Mouse (Mus musculus) brown adipose tissue, adult 24 weeks (tissue): ENCODE data around the gene Ccdc9. TPM values are rescaled to one million over a fixed set of nuclear protein-coding genes. Genes with fewer than 3 reads are reported as not detected.
A peak's percentile ranks its signal among the peaks of the same experiment; 100 is the strongest.
"Not testable (repeated sequence)": the region's sequence is repeated elsewhere in the genome, so short reads cannot be mapped to it uniquely, and the experiment has no call there.

Experiments used
- H3K27ac ChIP-seq: fragments of 200-500 bp; replicated peaks from 2 replicates; pipeline ENCODE4 v1.5.1; 2012; ENCODE audit warnings: low read depth, mild to moderate bottlenecking, low read length
- H3K4me1 ChIP-seq: fragments of 200-500 bp; 2 replicates; pipeline ENCODE4 v1.6.1; 2012; ENCODE audit warnings: low read length, mixed read lengths; ENCODE audit not compliant: control insufficient read depth, insufficient read depth, insufficient read length
- H3K4me3 ChIP-seq: fragments of 200-500 bp; 2 replicates; pipeline ENCODE4 v1.5.1; 2012; ENCODE audit warnings: low read depth, mild to moderate bottlenecking, low read length, moderate library complexity; ENCODE audit not compliant: insufficient read depth
- polyA plus RNA-seq: library from polyadenylated mRNA; stranded (reverse); fragments of >200 nt; gene quantifications from 2 replicates; pipeline ENCODE4 v1.2.4, GENCODE M21; 2012; ENCODE audit not compliant: missing spikeins, insufficient read depth, insufficient read length

Ccdc9 gene
- polyA plus RNA-seq, 1 experiment, result 26.4 TPM

GRCm38 (mm10) chr7:16265856-16266255 is 20.7 kb downstream of the Ccdc9 start:
- Histone ChIP-seq H3K27ac (no peak overlapping the region), H3K4me3 (no peak overlapping the region), H3K4me1 (peaks cover 3% of the 10 kb centered on the region; the same call in 1 of the 2 replicates)

- Histone ChIP-seq H3K4me3 (no peak overlapping the region), H3K27ac (no peak overlapping the region), H3K4me1 (no peaks in the 10 kb centered on the region)
These were observed 22.8 kb downstream of the Ccdc9 start for GRCm38 (mm10) chr7:16263843-16264242.

- Histone ChIP-seq H3K27ac (no peak overlapping the region), H3K4me1 (no peaks in the 10 kb centered on the region), H3K4me3 (no peak overlapping the region)
These were observed 23.4 kb downstream of the Ccdc9 start for GRCm38 (mm10) chr7:16263015-16263787.

- H3K27ac ChIP-seq, result no peak overlapping the region
- no peak overlapping the region for H3K4me3 ChIP-seq
- H3K4me1 ChIP-seq, result no peaks in the 10 kb centered on the region
These were observed 25.5 kb downstream of the Ccdc9 start for GRCm38 (mm10) chr7:16261097-16261496.

GRCm38 (mm10) chr7:16259110-16259590 is 27.4 kb downstream of the Ccdc9 start, which contains the start of gene C5ar1:
TSS of gene C5ar1 (minus strand) at chr7:16259540.
- Histone ChIP-seq H3K4me1 (no peaks in the 10 kb centered on the region), H3K4me3 (peak within 1 kb of the TSS; percentile 34; the same call in 1 of the 2 replicates), H3K27ac (peak within 1 kb of the TSS; percentile 80)

- peak overlapping the region; percentile 34 for H3K4me3 ChIP-seq
- H3K27ac ChIP-seq, result peak overlapping the region; percentile 80
- no peaks in the 10 kb centered on the region for H3K4me1 ChIP-seq
These were observed 28.8 kb downstream of the Ccdc9 start for GRCm38 (mm10) chr7:16257830-16258229.

GRCm38 (mm10) chr7:16255963-16256362 is 30.6 kb downstream of the Ccdc9 start:
- H3K4me1 ChIP-seq, H3K27ac ChIP-seq, H3K4me3 ChIP-seq: not testable (repeated sequence)

- peak overlapping the region; percentile 63 for H3K27ac ChIP-seq
- no peak overlapping the region for H3K4me3 ChIP-seq
- H3K4me1 ChIP-seq, result no peaks in the 10 kb centered on the region
These were observed 32.4 kb downstream of the Ccdc9 start for GRCm38 (mm10) chr7:16254195-16254594.

GRCm38 (mm10) chr7:16250687-16251086 is 35.9 kb downstream of the Ccdc9 start:
- Histone ChIP-seq H3K27ac (no peak overlapping the region; the same call in 1 of the 2 replicates), H3K4me3 (no peak overlapping the region), H3K4me1 (no peaks in the 10 kb centered on the region)

GRCm38 (mm10) chr7:16245958-16246357 is 40.6 kb downstream of the Ccdc9 start:
- Histone ChIP-seq H3K4me1 (no peaks in the 10 kb centered on the region; the same call in 1 of the 2 replicates), H3K4me3 (no peak overlapping the region), H3K27ac (no peak overlapping the region)

- H3K4me1 ChIP-seq, result no peaks in the 10 kb centered on the region; the same call in 1 of the 2 replicates
- no peak within 1 kb of the TSS for H3K4me3 ChIP-seq
- H3K27ac ChIP-seq, result peak within 1 kb of the TSS; percentile 74
These were observed 42.5 kb downstream of the Ccdc9 start, which contains the start of gene C5ar2 for GRCm38 (mm10) chr7:16244067-16244466. TSS of gene C5ar2 (minus strand) at chr7:16244154.

- H3K4me3 ChIP-seq, result 0 out of 2 replicates have a peak overlapping the region, but pooled peaks have one; percentile 13
- H3K27ac ChIP-seq, result peak overlapping the region; percentile 74
- no peaks in the 10 kb centered on the region; the same call in 1 of the 2 replicates for H3K4me1 ChIP-seq
These were observed 44.4 kb downstream of the Ccdc9 start for GRCm38 (mm10) chr7:16242198-16242597.

- no peaks in the 10 kb centered on the region; the same call in 1 of the 2 replicates for H3K4me1 ChIP-seq
- peak overlapping the region; percentile 38; the same call in 1 of the 2 replicates for H3K4me3 ChIP-seq
- H3K27ac ChIP-seq, result peak overlapping the region; percentile 74
These were observed 44.8 kb downstream of the Ccdc9 start for GRCm38 (mm10) chr7:16241787-16242186.

GRCm38 (mm10) chr7:16240978-16241303 is 45.7 kb downstream of the Ccdc9 start:
- H3K4me3 ChIP-seq, result no peak overlapping the region
- H3K27ac ChIP-seq, result no peak overlapping the region
- no peaks in the 10 kb centered on the region; the same call in 1 of the 2 replicates for H3K4me1 ChIP-seq

GRCm38 (mm10) chr7:16240281-16240977 is 46.2 kb downstream of the Ccdc9 start:
- H3K4me3 ChIP-seq, result no peak overlapping the region
- no peaks in the 10 kb centered on the region; the same call in 1 of the 2 replicates for H3K4me1 ChIP-seq
- H3K27ac ChIP-seq, result no peak overlapping the region
